Mouse (Mus musculus) thymus, adult 2 months (tissue): Measurements from ENCODE around the gene Lamb3. TPM values are rescaled to one million over a fixed set of nuclear protein-coding genes. Genes with fewer than 3 reads are reported as not detected.

ENCODE experiments used
- DNase-seq: peaks from one replicate; pipeline ENCODE4 v3.0.0; 2021
- H3K27ac ChIP-seq: fragments of 200-500 bp; 2 replicates; pipeline ENCODE4 v1.5.1; 2012; ENCODE audit warnings: low read length, control low read depth; ENCODE audit not compliant: control insufficient read depth, insufficient read depth
- H3K27me3 ChIP-seq: fragments of 200-500 bp; 2 replicates; pipeline ENCODE4 v1.6.1; 2012; ENCODE audit warnings: mild to moderate bottlenecking, low read length, moderate library complexity, mixed read lengths; ENCODE audit not compliant: control insufficient read depth, insufficient read depth
- H3K36me3 ChIP-seq: fragments of 200-500 bp; 2 replicates; pipeline ENCODE4 v1.6.1; 2012; ENCODE audit warnings: mild to moderate bottlenecking, low read length, moderate library complexity; ENCODE audit not compliant: control insufficient read depth, insufficient read depth
- H3K4me1 ChIP-seq: fragments of 200-500 bp; replicated peaks from 2 replicates; pipeline ENCODE4 v1.6.1; 2012; ENCODE audit warnings: low read length; ENCODE audit not compliant: control insufficient read depth, insufficient read depth
- H3K4me3 ChIP-seq: fragments of 200-500 bp; 2 replicates; pipeline ENCODE4 v1.5.1; 2012; ENCODE audit warnings: mild to moderate bottlenecking, low read length, control low read depth, moderate library complexity; ENCODE audit not compliant: control insufficient read depth, insufficient read depth
- CTCF ChIP-seq: fragments of 200-500 bp; IDR thresholded peaks from 2 replicates; pipeline ENCODE4 v1.5.1; 2012; ENCODE audit warnings: mild to moderate bottlenecking, control low read depth, low read length, moderate library complexity, borderline replicate concordance; ENCODE audit not compliant: control insufficient read depth, poor library complexity, insufficient read depth; ENCODE audit errors: extremely low read depth
- POLR2A ChIP-seq: fragments of 200-500 bp; IDR thresholded peaks from 2 replicates; pipeline ENCODE4 v1.6.1; 2012; ENCODE audit warnings: mild to moderate bottlenecking, low read length, control low read depth, moderate library complexity; ENCODE audit not compliant: control insufficient read depth, poor library complexity, insufficient read depth; ENCODE audit errors: extremely low read depth
- WGBS: fragments of 180-500 bp; shearing (Covaris S2); methylation state at CpG from one replicate; pipeline ENCODE4 v1.1.7; 2018; 5-methylcytosine and 5-hydroxymethylcytosine counted together
- polyA plus RNA-seq: library from polyadenylated mRNA; depleted of rRNA; stranded (reverse); fragments of >200 nt; gene quantifications from 2 replicates; pipeline ENCODE4 v1.2.3, GENCODE M21; 2012

Lamb3 gene
- polyA plus RNA-seq, 1 experiment = 27.8 TPM

DNA sequence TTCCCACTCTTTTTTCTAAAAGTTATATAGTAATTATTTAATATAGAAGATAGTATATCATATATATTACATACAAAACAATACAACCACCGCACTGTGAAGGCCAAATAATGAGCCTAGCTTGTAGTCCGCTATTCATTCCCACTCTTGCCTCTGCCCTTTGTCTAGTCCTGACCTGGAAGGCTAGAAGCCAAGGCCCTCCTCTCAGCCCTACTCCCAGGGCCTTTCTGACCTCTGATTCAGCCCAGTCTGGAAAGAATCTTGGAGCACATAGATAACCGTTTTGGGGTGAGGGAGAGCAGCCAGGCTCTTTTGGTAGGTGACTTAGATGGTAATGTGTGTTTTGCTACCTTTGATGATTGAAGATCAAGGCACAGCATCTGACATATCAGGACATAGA lies 86.4 kb downstream of the Lamb3 start:
- H3K4me1 ChIP-seq = peaks cover 4% of the 10 kb centered on the region; the same call in 1 of the 2 replicates
- no peak overlapping the region for H3K4me3 ChIP-seq
- no peaks in the 10 kb centered on the region for H3K36me3 ChIP-seq
- H3K27ac ChIP-seq = no peak overlapping the region
- no peaks in the 10 kb centered on the region for H3K27me3 ChIP-seq
- DNase-seq = no peak
- no peak for TF ChIP-seq POLR2A
- TF ChIP-seq CTCF = no peak
- 81% methylated on average over 3 of the region's 3 CpGs for WGBS

DNA sequence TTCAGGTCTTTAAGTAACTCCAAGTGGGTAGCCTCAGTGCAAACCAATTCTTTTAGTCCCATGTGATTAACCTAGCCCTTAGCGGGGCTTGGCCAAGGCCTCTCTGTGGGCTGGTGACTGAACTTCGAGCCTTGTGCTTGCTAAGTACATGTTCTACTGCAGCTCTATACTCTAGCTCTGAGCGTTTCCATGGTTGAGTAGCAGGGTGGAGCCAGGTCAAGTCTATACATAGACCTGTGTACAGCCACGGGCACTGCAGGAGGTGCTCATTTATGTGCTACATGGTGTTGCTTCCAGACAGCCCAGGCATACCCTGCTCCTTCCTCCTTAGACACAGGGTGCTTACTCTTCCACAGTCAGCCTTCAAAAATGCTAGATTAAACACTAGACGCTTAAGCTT lies 88.4 kb downstream of the Lamb3 start:
- Histone ChIP-seq H3K27ac (no peak overlapping the region; the same call in 1 of the 2 replicates), H3K27me3 (no peaks in the 10 kb centered on the region), H3K36me3 (no peaks in the 10 kb centered on the region), H3K4me3 (no peak overlapping the region), H3K4me1 (peaks cover 4% of the 10 kb centered on the region; the same call in 1 of the 2 replicates)
- WGBS = 97% methylated on average over 5 of the region's 5 CpGs
- TF ChIP-seq CTCF (no peak), POLR2A (no peak)
- DNase-seq = no peak

DNA sequence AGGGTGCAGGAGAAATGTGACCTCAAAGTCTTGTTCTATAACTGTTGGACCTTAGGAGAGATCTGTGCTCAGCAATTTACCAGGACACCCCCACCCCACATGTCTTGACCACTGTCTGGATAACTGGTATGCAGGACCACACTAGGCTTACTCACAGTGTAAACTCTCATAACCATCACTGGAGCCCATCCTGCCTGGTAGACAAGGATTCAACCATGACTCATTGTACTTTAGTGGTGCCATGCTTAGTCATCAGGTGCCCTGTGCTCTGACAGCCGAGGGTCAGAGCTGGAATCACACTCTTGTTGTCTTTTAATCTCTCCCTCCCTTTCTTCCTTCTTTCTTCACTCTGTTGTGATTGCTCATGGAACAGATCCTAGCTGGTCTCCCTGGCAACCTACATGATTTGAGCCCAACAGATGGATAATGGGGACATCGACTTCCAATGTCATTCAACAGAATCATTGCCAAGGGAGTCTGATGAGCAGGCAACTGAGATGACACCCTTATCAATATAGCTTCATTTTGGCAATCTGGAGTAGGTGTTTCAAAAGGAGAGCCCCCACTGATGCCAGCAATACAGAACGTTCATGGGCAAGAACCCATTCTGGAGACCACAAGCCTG lies 90.8 kb downstream of the Lamb3 start:
- no peak overlapping the region for H3K27ac ChIP-seq
- DNase-seq = no peak
- H3K27me3 ChIP-seq = no peaks in the 10 kb centered on the region
- no peak for TF ChIP-seq CTCF
- TF ChIP-seq POLR2A = no peak
- H3K4me1 ChIP-seq = peaks cover 12% of the 10 kb centered on the region
- 93% methylated on average over 3 of the region's 3 CpGs for WGBS
- H3K4me3 ChIP-seq = no peak overlapping the region
- H3K36me3 ChIP-seq = no peaks in the 10 kb centered on the region

DNA sequence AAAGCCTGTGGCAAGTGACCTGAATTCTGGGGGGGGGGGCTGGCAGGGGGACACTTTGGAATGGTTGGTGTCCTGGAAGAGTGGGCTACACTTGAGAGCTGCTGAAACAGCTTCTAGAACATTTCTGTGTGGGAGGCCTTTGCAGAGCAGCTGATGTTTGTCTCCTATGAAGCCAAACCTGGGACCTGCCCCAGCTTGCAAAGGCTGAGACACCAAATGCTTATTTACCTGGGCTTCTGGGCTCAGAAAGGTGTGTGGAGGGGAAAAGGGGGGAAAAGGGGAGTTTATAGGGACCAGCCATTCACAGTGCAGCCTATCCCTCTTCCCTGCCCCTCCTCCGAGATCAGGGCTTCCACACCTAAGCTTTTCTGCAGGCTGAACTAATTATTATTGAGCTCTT lies 92.5 kb downstream of the Lamb3 start:
- Histone ChIP-seq H3K36me3 (no peaks in the 10 kb centered on the region), H3K4me1 (peaks cover 14% of the 10 kb centered on the region), H3K27ac (no peak overlapping the region), H3K4me3 (no peak overlapping the region), H3K27me3 (no peaks in the 10 kb centered on the region)
- DNase-seq = no peak
- TF ChIP-seq CTCF (no peak), POLR2A (no peak)
- 85% methylated on average over 1 of the region's 1 CpGs for WGBS

DNA sequence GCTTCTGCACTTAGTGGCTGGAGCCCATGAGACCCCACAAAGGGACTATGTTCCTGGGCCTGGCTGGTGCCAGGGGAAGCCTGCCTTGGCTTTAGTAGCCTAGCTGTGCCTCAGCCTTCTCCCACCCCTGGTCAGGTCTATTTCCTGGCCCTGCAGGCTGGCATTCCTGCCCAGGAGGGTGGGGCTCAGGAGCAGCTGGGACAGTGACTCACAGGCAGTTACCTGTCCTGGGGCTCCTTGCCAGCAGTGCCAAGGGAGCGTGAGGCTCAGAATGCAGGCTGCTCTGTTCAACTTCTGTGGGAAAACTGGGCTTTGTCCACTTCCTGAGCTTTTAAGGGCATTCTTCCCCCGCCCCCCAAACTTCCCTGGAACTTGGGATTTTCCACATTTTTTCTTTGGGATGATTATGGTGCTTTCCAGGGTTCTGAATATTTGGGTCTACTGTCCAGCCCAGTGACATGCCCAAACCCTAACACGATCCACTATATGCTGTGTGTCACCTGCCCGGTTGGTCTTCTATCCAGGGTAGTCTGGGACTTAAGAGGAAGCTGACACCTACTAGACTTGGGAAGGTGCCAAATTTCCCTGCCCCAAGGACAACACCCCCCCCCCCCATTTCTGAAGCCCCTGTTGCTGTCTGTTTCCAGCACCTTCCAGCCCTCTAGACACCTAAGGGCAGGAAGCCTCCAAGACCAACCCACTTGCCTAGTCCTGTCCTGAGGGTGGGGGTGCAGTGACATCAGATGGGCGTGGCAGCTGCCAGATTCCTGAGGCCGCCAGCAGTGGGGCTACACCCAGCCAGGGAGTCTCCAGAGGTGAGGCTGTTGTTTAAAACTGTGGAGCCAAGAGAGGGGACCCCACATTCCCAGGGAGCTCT lies 94.0 kb downstream of the Lamb3 start:
- H3K36me3 ChIP-seq = no peaks in the 10 kb centered on the region
- WGBS = 92% methylated on average over 6 of the region's 6 CpGs
- TF ChIP-seq POLR2A (no peak), CTCF (no peak)
- H3K4me3 ChIP-seq = no peak overlapping the region
- no peaks in the 10 kb centered on the region for H3K27me3 ChIP-seq
- DNase-seq = no peak
- peaks cover 12% of the 10 kb centered on the region for H3K4me1 ChIP-seq
- H3K27ac ChIP-seq = no peak overlapping the region

DNA sequence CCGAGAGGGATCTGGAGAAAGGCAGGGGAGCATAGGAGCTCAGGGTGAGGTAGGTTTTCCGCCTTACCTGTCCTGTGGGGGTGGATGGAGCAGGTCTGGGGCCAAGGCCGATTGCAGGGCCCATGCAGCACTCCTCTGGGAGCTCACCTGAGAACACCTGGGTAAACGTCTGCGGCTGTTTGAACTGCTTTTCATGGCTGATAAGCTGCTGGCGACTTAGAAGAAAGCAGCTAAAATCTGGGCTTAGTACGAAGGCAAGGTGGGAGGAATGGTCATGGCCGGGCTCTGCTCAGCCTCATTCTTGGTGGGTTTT lies 94.5 kb downstream of the Lamb3 start:
- Histone ChIP-seq H3K36me3 (no peaks in the 10 kb centered on the region), H3K27ac (no peak overlapping the region), H3K4me3 (no peak overlapping the region), H3K4me1 (peaks cover 12% of the 10 kb centered on the region), H3K27me3 (no peaks in the 10 kb centered on the region)
- DNase-seq = no peak
- WGBS = 85% methylated on average over 8 of the region's 8 CpGs
- TF ChIP-seq POLR2A (no peak), CTCF (no peak)

DNA sequence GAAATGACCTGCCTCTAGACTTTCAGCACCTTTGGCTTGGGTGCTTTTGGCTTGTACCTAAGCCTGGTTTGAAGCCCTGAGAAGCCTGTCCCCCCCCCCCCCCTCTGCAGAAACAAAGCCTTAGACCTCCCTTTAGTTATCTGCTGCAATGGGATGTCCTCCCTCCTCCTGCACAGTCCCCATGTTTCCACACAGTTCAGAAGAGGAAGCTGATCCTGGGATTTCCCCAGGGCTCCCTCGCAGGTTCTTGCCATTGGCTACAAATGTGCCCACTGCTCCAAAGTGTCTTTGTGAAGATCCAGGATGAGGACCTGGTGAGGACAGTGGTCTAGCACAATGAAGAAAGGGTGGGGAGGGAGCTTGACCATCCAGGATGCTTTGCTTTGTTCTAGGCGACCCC lies 95.6 kb downstream of the Lamb3 start:
- H3K27ac ChIP-seq = no peak overlapping the region
- TF ChIP-seq POLR2A = no peak
- TF ChIP-seq CTCF = no peak
- H3K36me3 ChIP-seq = no peaks in the 10 kb centered on the region
- 29% methylated on average over 2 of the region's 2 CpGs for WGBS
- DNase-seq = no peak
- no peak overlapping the region for H3K4me3 ChIP-seq
- peaks cover 12% of the 10 kb centered on the region for H3K4me1 ChIP-seq
- no peaks in the 10 kb centered on the region for H3K27me3 ChIP-seq
